Mouse (Mus musculus) neural tube, embryonic 11.5 days (tissue): ENCODE data around the gene Imp4. TPM values are rescaled to one million over a fixed set of nuclear protein-coding genes. Genes with fewer than 3 reads are reported as not detected.

ENCODE experiments used
- ATAC-seq: fragments of 200-750 bp; cut with Nextera tagmentation; 2 replicates; pipeline ENCODE4 v1.8.0; 2017; ENCODE audit warnings: moderate number of reproducible peaks, mild to moderate bottlenecking, moderate TSS enrichment, moderate library complexity; ENCODE audit not compliant: insufficient read depth, low FRiP score, low TSS enrichment
- DNase-seq: peaks from one replicate; pipeline ENCODE4 v3.0.0-alpha.2; 2015; ENCODE audit warnings: low spot score
- H3K27ac ChIP-seq: fragments of 300-500 bp; sonication (generic); 2 replicates; pipeline ENCODE4 v1.5.1; 2014; ENCODE audit warnings: low read depth, mild to moderate bottlenecking, low read length
- H3K27me3 ChIP-seq: fragments of 300-500 bp; sonication (generic); 2 replicates; pipeline ENCODE4 v1.6.1; 2014; ENCODE audit warnings: mild to moderate bottlenecking, low read length, mixed read lengths; ENCODE audit not compliant: control insufficient read depth, insufficient read depth
- H3K36me3 ChIP-seq: fragments of 300-500 bp; sonication (generic); 2 replicates; pipeline ENCODE4 v1.6.1; 2014; ENCODE audit warnings: mild to moderate bottlenecking, low read length, moderate library complexity, mixed read lengths; ENCODE audit not compliant: control insufficient read depth, insufficient read depth
- H3K4me1 ChIP-seq: fragments of 300-500 bp; sonication (generic); 2 replicates; pipeline ENCODE4 v1.6.1; 2014; ENCODE audit warnings: low read length, mixed read lengths; ENCODE audit not compliant: control insufficient read depth, insufficient read depth
- H3K4me2 ChIP-seq: fragments of 300-500 bp; sonication (generic); 2 replicates; pipeline ENCODE4 v1.6.1; 2014; ENCODE audit warnings: low read depth, mild to moderate bottlenecking, moderate library complexity
- H3K4me3 ChIP-seq: fragments of 300-500 bp; sonication (generic); 2 replicates; pipeline ENCODE4 v1.5.1; 2014; ENCODE audit warnings: low read depth, low read length
- H3K9ac ChIP-seq: fragments of 300-500 bp; sonication (generic); 2 replicates; pipeline ENCODE4 v1.6.1; 2014; ENCODE audit warnings: mild to moderate bottlenecking, low read length
- H3K9me3 ChIP-seq: fragments of 300-500 bp; sonication (generic); 2 replicates; pipeline ENCODE4 v1.6.1; 2016; ENCODE audit warnings: low read length; ENCODE audit not compliant: control insufficient read depth
- WGBS: fragments of 180-500 bp; shearing (Covaris S2); extraction: QIAGEN DNeasy Blood & Tissue Kit; methylation state at CpG from one replicate; pipeline ENCODE4 v1.1.7; 2014; 5-methylcytosine and 5-hydroxymethylcytosine counted together
- polyA plus RNA-seq: library from polyadenylated mRNA; unstranded; fragments of >200 nt; fragmentation: Nextera tagmentation; extraction: Ambion mirVana; gene quantifications from 2 replicates; pipeline ENCODE4 v1.2.1, GENCODE M21; 2014

The Imp4 gene
- polyA plus RNA-seq, 1 experiment from 2014 or later, result 108 TPM

DNA sequence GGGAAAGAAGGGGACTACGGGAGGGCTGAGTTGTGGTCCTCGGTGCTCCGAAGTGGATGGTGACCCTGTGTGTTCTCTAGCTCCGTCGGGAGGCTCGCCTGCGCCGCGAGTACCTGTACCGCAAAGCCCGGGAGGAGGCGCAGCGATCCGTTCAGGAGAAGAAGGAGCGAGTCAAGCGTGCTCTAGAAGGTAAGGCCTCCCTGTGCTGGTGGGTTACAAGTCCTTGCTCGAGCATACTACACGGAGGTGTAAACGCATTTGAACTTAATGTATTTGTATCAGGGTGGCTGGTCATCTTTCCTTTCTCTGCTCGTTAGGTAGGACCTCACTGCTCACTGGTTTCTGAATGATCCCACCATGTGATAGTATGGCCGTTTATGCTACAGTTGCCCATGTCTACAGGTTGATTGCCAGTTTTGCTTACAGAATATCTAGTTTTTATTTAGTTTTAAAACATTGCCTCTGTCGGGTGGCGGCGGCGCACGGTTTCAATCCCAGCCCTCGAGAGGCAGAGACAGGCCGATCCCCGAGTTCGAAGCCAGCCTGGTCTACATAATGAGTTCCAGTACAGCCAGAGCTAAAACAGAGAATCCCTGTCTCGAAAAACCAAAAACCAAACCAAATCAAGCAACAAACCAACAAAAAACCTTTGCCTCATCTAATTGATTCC lies 445 bp downstream of the Imp4 start:
- no peak for DNase-seq
- H3K27ac ChIP-seq, result no peak overlapping the region

GRCm38 (mm10) chr1:34443124-34443523 lies 3.5 kb downstream of the Imp4 start:
- H3K9ac ChIP-seq, result no peak overlapping the region
- H3K4me3 ChIP-seq, result no peak overlapping the region
- no peaks in the 10 kb centered on the region for H3K9me3 ChIP-seq
- 91% methylated on average over 6 of the region's 6 CpGs for WGBS
- peaks cover 11% of the 10 kb centered on the region for H3K36me3 ChIP-seq
- ATAC-seq (no peak), DNase-seq (no peak)
- H3K27me3 ChIP-seq, result no peaks in the 10 kb centered on the region
- H3K4me1 ChIP-seq, result 0 out of 2 replicates have a peak, but pooled peaks cover 2% of the 10 kb centered on the region
- no peak overlapping the region for H3K27ac ChIP-seq
- no peak overlapping the region for H3K4me2 ChIP-seq

More for the DNA sequence above, 445 bp downstream of the Imp4 start:
- Histone ChIP-seq H3K4me2 (peak overlapping the region; percentile 62), H3K4me3 (peak overlapping the region; percentile 71), H3K9ac (peak overlapping the region; percentile 58), H3K4me1 (0 out of 2 replicates have a peak, but pooled peaks cover 2% of the 10 kb centered on the region), H3K27me3 (no peaks in the 10 kb centered on the region), H3K36me3 (peaks cover 11% of the 10 kb centered on the region), H3K9me3 (no peaks in the 10 kb centered on the region)
- WGBS, result 7% methylated on average over 31 of the region's 31 CpGs
- ATAC-seq, result peak; percentile 32

DNA sequence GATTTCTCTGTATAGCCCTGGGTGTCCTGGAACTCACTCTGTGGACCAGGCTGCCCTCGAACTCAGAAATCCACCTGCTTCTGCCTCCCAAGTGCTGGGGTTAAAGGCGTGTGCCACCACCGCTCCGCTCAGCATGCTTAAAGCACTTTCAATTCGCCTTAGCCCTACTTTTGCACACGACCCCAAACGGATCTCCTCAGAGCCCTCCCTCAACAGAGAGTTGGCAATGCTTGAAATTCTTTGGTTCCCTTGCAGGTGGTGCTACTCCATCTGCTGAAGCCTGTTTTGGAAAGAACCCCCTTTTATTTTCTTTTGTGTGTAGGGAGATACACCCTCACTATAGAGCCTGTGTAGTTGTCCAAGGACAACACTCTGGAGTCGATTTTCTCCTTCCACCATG lies 18.8 kb downstream of the Imp4 start:
- no peaks in the 10 kb centered on the region for H3K9me3 ChIP-seq
- DNase-seq, result no peak
- H3K36me3 ChIP-seq, result no peaks in the 10 kb centered on the region
- H3K27me3 ChIP-seq, result peaks cover 31% of the 10 kb centered on the region
- H3K27ac ChIP-seq, result no peak overlapping the region
- no peaks in the 10 kb centered on the region for H3K4me1 ChIP-seq
- no peak for ATAC-seq
- H3K4me2 ChIP-seq, result no peak overlapping the region
- WGBS, result 29% methylated on average over 8 of the region's 8 CpGs
- H3K9ac ChIP-seq, result no peak overlapping the region
- no peak overlapping the region for H3K4me3 ChIP-seq

- Histone ChIP-seq H3K9ac (peak within 1 kb of the TSS; percentile 45), H3K27ac (no peak within 1 kb of the TSS), H3K9me3 (no peaks in the 10 kb centered on the region), H3K4me1 (no peaks in the 10 kb centered on the region), H3K4me3 (peak within 1 kb of the TSS; percentile 53), H3K27me3 (peaks cover 31% of the 10 kb centered on the region), H3K4me2 (peak within 1 kb of the TSS; percentile 85), H3K36me3 (no peaks in the 10 kb centered on the region)
- DNase-seq, result peak; percentile 92
- peak; percentile 96 for ATAC-seq
- WGBS, result under 1% methylated on average over 48 of the region's 48 CpGs
These were observed 19.8 kb downstream of the Imp4 start, which contains the start of gene Ptpn18 for GRCm38 (mm10) chr1:34459284-34460060. TSS of gene Ptpn18 (plus strand) at chr1:34459762.

DNA sequence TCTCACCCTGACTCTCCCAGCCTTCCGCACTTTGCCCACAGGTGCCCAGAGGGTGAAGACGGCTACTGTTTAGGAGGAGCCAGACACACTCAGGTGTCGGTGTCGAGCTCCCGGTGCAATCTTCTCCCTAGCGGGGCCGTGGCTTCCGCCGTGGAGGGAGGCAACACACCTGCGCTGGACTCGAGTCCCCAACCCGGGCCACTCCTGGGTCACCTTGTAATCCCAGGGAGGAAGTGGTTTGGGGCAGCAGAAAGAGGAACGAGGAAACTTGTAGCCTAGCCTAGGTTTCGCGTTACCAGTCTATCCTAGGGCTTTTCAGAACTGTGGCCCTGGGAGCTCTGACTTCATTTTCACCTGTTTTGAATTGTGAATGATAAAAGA lies 20.4 kb downstream of the Imp4 start:
- H3K9ac ChIP-seq, result peak overlapping the region; percentile 45; the same call in 1 of the 2 replicates
- DNase-seq, result no peak
- no peak for ATAC-seq
- peaks cover 31% of the 10 kb centered on the region for H3K27me3 ChIP-seq
- no peaks in the 10 kb centered on the region for H3K36me3 ChIP-seq
- peak overlapping the region; percentile 85 for H3K4me2 ChIP-seq
- H3K27ac ChIP-seq, result no peak overlapping the region
- WGBS, result 3% methylated on average over 15 of the region's 15 CpGs
- H3K4me1 ChIP-seq, result no peaks in the 10 kb centered on the region
- peak overlapping the region; percentile 53 for H3K4me3 ChIP-seq
- no peaks in the 10 kb centered on the region for H3K9me3 ChIP-seq

GRCm38 (mm10) chr1:34462766-34463165 lies 23.1 kb downstream of the Imp4 start:
- no peaks in the 10 kb centered on the region for H3K9me3 ChIP-seq
- no peak overlapping the region for H3K4me2 ChIP-seq
- no peak overlapping the region for H3K27ac ChIP-seq
- DNase-seq (peak; percentile 67), ATAC-seq (0 out of 2 replicates have a peak, but pooled peaks have one; percentile 13)
- 22% methylated on average over 7 of the region's 7 CpGs for WGBS
- H3K36me3 ChIP-seq, result no peaks in the 10 kb centered on the region
- no peaks in the 10 kb centered on the region for H3K4me1 ChIP-seq
- no peak overlapping the region for H3K9ac ChIP-seq
- no peak overlapping the region for H3K4me3 ChIP-seq
- peaks cover 26% of the 10 kb centered on the region for H3K27me3 ChIP-seq

- Histone ChIP-seq H3K4me3 (no peak overlapping the region), H3K36me3 (no peaks in the 10 kb centered on the region), H3K27me3 (peaks cover 14% of the 10 kb centered on the region), H3K27ac (no peak overlapping the region), H3K9ac (no peak overlapping the region), H3K4me2 (no peak overlapping the region), H3K4me1 (no peaks in the 10 kb centered on the region), H3K9me3 (no peaks in the 10 kb centered on the region)
- DNase-seq (no peak), ATAC-seq (no peak)
- 89% methylated on average over 8 of the region's 8 CpGs for WGBS
These were observed 24.7 kb downstream of the Imp4 start for GRCm38 (mm10) chr1:34464310-34464817.

DNA sequence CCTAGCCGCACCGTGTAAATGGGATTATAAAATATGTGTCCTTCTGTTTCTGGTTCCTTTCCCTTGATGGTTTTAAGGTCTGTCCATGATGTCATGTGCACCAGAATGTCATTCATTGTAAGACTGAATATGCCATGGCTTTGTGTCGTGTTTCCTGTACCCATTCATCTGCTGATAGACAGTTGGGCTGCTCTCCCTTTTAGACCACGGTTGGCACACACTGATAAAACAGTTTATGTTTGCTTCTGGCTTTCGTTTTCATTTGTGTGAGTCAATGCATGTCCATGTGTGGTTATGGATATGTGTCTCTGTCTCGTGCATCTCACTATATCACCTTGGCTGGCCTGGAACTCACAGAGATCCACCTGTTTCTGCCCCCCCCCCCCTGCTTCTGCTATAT lies 25.8 kb downstream of the Imp4 start:
- DNase-seq (no peak), ATAC-seq (no peak)
- Histone ChIP-seq H3K4me1 (no peaks in the 10 kb centered on the region), H3K4me2 (no peak overlapping the region), H3K36me3 (no peaks in the 10 kb centered on the region), H3K27me3 (peaks cover 6% of the 10 kb centered on the region), H3K9ac (no peak overlapping the region), H3K27ac (no peak overlapping the region), H3K4me3 (no peak overlapping the region), H3K9me3 (no peaks in the 10 kb centered on the region)
- 83% methylated on average over 6 of the region's 6 CpGs for WGBS
